Mouse (Mus musculus) bone marrow, adult 2 months (tissue): ENCODE results near the gene Pafah1b2.

ENCODE experiments used
- CTCF ChIP-seq: fragments of 200-500 bp; IDR thresholded peaks from 2 replicates; pipeline ENCODE4 v1.5.1; 2011; ENCODE audit warnings: low read length, control low read depth; ENCODE audit not compliant: control insufficient read depth, insufficient read depth
- POLR2A ChIP-seq: fragments of 200-500 bp; IDR thresholded peaks from 2 replicates; pipeline ENCODE4 v1.6.1; 2011; ENCODE audit warnings: low read depth, mild to moderate bottlenecking, control low read depth, low read length, borderline replicate concordance; ENCODE audit not compliant: control insufficient read depth

GRCm38 (mm10) chr9:45963577-45963976, 48.9 kb downstream of the Pafah1b2 start:
- no peak for TF ChIP-seq CTCF
- no peak for TF ChIP-seq POLR2A
